Mouse (Mus musculus) regulatory T cell (primary cell): ENCODE results near the gene Atg2b.

Source experiments
- in situ Hi-C: fragments of 300-600 bp; cut with MboI, MseI; formaldehyde crosslinking; loops from one replicate; pipeline ENCODE4 v1.15.1; 2025; ENCODE audit warnings: high pct_unique_total_duplicates

The Atg2b gene

DNA sequence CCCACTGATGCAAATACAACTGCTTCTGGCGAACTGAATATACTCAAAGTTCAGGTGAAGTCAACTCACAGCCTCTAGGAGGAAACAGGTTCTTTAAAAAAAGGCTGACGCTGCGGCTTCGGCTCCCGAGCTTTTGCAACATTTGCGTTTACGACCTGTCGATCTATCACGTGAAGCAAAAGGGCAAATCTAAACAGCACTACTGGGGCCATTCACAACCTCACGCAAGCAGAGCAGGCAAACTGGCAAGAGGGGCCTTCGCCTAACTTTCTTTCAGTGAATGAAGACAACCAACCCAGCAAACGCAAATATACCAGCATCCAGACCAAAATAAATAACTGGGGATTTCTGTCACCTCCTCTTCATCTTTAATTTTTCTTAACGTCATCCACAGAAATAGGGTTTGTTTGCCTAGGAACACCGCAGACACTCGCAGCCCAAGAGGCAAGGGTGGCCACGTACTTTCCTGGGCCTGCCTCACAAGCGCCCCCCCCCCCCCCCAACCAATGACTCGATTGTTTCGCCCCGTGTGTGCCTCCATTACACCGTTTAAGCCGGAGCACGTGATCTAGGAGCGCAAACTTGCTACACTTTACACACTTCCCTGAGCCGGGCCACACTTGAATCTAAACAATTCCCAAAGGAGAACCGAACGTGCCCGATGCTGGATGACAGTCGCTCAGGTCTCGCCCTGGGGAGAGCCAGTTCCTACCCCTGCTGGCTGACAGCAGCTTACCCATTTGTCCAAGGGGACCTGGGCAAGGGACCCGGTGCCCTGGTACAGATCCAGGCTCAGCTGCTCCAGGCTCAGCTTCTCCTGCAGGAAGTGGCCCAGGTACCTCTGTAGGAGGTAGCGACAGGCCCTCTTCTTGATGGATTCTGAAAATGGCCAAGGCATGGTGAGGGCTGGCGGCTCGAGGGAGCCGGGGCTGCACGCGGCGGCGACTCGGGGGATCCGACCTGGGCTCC lies 794 bp downstream of the Atg2b start, which contains the start of gene Gskip:
Gene Gskip (plus strand): TSS at position 897 of the 969 bp plus-strand sequence.
- in situ Hi-C loops: loop anchor here (10.0 kb wide), 1 partner anchor 111 kb away; no protein-coding TSS in a partner anchor

DNA sequence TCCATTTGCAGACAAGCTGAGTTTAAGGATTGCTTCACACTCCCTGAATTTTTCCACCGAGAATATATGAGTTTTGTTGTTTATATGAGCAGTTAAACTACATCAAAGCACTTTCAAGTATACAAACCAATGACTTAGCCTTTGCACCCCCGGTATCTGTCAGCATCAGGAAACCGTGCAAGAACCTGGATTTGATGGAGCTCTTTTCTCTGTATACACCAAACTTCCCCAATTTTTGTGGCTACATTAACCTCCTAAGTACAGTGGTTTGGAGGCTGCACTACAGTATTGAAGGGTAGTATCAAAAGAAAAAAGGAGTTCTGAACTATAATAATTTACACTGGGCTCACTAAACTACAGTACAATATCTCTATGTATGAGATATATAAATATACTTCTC lies 6.2 kb downstream of the Atg2b start:
- in situ Hi-C loops: no loop called here

DNA sequence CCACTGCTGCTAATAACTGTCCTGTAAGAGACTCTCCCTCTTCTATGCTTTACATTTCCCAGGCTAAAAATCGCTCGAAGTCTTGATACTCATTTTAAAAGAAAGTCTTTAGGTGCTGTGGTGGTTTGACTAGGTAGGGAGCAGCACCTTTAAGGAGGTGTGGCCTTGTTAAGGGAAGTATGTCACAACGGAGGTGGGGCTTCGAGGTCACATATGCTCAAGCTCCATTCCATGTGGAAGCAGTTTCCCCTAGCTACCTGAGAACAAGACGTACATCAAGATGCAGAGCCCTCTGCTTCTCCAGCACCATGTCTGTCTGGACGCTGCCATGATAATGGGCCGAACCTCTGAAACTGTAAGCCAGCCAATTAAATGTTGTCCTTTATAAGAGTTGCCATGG lies 6.8 kb downstream of the Atg2b start:
- in situ Hi-C loops: no loop called here

DNA sequence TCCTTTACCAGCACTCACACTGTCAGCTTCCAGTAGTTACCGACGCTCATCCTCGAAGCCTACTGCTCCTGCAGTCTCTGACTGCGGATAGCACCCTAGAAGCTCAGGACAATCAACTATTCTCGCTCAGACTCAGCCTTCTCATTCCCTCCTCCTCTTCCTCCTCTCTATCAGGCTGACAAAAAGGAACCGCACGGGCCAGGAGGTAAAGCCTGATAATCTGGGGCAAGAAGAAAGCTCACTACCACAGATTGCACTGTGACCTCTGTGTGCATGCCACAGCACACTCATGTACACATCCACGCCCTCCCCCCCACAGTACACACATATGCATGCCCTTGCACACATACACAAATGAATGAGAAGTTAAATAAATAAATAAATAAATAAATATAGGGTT lies 8.7 kb downstream of the Atg2b start:
- in situ Hi-C loops: no loop called here

DNA sequence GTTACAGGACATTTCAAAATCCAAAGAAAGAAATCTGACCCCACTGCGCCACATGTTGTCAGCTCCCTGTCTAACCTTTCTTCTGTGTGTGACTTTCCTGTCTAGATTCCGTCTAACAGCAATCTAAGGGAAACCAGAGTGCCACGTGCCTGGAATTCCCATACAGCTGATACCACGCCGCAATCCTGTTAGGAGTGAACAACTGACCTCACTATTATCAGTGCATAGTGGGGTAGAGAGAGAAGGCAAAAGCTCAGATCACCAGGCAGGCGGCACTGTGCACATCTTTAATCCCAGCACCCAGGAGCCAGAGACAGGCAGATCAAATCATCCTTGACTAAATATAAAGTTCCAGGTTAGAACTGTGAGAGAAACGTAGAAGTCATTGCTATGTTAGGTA lies 29.2 kb downstream of the Atg2b start:
- in situ Hi-C loops: no loop called here

DNA sequence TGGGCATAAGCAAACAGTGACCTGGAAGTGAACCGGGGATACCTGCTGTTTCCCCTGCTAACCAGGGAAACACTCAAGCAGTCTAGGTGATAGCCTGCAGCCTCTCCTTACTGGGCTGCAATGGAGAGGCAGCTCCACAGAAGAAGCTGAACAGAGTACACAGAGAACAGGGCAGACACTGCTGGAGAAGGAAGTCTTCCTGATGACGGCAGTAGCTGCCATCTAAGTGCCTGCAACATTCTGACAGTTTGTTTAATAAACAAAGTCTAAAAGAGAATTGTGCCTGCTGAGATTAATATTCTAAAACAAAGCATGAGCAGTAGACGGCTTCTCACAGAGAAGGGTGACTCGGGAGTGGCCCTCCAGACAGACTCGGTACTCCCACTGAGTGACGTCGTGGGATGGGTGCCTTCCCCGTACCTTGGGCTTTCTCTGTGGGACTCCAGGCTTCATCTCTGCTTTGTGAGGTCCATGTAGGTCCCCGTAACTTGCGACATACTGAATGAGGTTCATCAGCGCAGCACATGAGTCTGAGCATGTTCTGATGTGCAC lies 42.2 kb downstream of the Atg2b start:
- in situ Hi-C loops: loop anchor here (25.0 kb wide), 1 partner anchor 931 kb away; no protein-coding TSS in a partner anchor

DNA sequence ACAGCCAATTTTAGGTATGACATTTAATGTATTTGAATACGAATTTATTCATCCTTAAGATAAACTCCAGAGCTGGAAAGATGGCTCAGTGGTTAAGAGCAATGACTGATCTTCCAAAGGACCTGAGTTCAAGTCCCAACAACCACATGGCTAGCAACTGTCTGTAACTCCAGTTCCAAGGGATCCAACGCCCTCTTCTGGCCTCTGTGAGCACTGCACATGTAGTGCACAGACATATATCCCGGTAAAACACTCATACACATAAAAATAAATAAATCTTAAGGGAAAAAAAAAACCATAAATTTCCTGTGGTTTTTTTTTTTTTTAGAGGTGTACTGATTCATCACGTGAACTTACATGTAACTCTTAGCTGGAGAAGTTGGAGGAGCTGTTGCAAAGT lies 47.5 kb downstream of the Atg2b start:
- in situ Hi-C loops: loop anchor here (25.0 kb wide), 1 partner anchor 925 kb away; no protein-coding TSS in a partner anchor

DNA sequence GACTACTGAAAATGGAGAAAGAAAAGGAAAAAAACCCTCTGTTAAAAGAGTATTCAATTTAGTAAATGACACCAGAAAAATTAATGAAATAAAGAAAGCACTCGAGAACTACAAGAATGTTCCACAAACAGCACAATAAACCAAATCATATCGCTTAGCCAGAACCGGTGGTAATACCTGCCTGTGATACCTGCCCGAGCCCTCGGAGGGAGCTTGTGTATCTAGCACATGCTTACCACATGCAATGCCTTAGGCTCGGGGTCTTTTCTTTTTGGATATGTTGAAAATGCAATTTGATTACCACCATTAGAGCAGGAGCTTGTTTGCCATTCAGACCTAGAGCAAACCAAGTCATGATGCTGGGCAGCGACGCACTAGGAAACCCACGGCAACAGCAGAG lies 48.5 kb downstream of the Atg2b start:
- in situ Hi-C loops: loop anchor here (25.0 kb wide), 1 partner anchor 924 kb away; no protein-coding TSS in a partner anchor

DNA sequence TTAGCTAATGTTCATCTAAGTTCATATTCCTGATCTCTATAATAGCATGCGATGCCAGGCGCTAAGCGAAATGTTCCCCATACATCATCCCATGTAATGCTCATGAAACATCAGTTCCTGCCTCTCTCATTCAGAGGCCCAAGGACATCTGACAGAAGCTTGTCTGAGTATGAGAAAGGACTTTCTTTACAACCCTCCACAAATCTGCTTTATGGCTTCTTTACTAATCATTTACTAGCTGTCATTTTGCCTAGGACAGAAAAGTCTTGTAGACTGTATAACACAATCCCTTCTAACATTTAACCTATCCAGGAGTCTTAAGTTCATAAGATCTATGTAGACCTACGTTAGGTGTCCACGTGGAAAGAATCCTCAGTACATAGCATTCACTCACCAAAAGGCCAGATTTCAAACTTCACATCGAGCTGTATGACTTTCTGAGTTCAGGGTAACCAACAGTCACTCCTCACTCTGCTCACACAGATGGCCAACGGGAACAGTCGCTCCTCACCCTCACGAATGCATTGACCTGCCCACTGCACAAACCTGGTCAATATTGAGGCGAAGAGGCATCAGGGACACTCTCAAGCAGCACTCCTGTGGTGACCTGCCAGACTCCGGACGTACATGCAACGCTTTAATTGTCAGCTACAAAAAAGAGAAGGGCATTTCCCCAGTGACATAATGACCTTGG lies 50.5 kb downstream of the Atg2b start:
- in situ Hi-C loops: loop anchor here (25.0 kb wide), 1 partner anchor 922 kb away; no protein-coding TSS in a partner anchor

DNA sequence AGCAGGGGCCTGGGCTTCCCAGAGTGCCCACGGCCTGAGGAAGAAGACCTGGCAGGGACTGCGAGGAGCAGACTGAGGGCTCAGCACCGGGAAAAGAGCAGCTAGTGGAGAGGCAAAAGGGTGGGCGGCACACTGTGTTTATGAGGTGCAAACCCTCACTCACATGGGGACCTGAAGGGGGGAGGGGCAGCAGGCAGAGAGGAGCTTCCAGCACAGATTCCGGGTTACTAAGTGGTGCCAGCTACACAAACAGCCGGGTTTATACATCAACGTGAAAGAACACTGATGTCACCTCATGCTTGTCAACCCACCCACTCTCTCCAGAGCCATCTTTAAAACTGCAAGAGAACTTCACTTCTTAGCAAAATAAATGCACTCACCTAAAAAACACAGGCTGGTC lies 59.2 kb downstream of the Atg2b start:
- in situ Hi-C loops: loop anchor here (25.0 kb wide), 1 partner anchor 913 kb away; no protein-coding TSS in a partner anchor

DNA sequence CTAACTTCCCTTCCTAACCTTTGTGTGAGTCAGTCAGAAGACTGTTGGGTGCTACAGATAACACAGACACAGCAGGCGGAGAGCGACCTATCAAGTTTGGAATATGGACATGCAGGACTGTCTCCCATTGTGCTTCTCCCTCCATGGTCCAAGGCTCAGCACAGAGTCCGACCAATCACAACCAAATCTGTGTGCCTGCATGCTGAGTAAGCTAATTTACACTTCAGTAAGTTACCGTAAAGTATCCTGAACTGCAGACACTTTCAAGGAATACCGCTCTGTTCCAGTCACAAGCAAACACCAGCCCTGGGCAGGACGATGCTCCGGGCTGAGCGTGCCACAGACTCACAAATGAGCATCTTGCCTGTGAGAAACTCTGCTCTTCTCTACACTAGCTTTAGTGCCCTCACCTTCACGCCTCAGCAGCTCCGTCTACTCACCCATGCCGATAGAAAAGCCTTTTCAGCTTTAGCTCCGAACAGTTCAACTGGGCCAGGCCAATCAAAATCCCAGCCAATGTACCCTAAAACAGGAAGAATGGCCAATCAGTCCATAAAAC lies 62.0 kb downstream of the Atg2b start:
- in situ Hi-C loops: no loop called here

DNA sequence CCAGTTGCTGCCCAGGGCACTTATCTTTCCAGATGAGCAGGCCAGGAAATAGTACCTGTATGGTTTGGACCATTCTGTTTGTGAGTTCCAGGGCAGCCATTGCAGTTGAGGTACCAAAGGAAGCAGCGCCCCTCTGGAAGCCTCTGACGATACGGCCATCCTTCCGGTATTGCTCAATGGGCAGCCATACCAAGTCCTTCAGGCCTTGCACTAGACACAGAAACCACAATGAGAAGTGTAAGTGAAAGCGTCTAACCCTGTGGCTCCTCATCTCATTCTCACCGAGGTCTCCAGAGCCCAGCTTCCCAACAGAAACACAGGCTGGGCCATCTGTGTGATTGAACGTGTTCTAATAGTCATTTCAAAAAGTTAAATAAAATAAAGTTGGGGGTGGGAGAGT lies 63.0 kb downstream of the Atg2b start:
- in situ Hi-C loops: no loop called here

DNA sequence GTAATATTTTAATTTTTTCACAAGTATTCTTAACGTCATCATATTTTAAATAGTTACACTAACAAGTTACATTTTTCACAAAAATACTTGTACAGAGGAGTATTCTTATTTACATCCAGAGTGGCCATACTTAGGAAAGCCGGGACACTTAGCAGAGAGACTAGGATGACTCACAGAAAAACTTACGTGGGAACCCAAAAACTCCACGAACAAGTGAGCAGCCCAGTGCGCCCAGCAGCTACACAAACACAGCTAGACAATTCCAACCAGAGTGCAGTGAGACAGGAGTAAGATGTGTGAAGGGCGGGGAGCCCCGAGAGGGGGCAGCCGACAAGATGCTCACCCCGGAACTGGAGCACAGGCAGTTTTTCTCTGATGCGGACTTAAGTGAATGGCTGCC lies 71.5 kb downstream of the Atg2b start:
- in situ Hi-C loops: no loop called here

DNA sequence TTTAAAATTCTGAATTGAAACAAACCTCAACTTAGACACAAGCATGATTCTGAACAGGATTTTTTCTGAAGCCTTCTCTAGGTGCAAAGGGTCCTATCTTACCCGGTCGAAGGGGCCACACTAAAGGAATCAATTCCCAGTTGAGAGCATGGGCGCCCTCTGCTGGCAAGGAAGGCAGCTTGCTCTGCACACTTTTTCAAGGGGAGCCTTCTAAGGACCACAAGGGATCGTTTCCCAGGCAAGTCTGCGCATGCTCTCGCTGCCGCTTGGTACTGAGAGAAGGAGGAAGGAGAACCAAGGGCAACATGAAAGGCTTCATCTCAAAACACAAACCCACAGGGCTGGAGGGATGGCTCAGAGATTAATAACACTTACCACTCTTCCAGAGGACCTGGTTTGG lies 73.3 kb downstream of the Atg2b start:
- in situ Hi-C loops: no loop called here

DNA sequence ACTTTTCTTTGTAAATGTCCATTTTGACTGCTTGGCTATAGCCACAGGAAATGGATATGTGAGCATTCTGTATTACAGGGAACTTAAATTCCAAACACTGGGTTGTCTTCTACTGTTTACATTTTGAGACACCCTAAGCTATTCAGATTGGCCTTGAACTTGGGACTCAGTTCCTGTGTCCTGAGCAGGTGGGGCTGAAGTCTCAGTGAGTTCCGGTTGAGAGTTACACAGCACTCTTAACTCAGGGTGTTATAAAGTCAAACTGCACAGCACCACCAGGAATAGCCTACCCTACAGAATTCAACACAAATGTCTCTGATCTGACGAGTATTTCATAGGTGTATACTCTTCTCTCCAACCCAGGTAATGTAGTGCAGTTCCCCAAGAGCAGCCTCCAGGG lies 74.0 kb downstream of the Atg2b start:
- in situ Hi-C loops: no loop called here

DNA sequence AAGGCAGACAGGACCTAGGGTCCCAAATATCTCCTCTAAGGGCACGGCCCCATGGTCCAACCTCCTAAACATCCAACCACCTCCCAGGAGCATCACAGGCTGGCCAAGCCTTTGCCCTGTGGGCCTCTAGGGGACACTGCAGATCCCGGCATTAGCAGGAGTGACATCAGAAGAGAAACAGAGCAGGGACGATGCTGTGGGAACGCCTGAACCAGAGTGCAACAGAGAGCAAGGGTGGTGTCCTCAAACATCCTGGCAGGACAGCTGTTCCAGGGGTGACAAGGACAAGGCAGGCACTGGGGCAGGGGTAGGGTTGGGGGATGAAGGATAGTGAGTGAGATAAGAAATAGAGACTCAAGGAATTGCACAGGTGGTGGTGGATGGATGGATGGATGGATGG lies 78.1 kb downstream of the Atg2b start:
- in situ Hi-C loops: no loop called here

DNA sequence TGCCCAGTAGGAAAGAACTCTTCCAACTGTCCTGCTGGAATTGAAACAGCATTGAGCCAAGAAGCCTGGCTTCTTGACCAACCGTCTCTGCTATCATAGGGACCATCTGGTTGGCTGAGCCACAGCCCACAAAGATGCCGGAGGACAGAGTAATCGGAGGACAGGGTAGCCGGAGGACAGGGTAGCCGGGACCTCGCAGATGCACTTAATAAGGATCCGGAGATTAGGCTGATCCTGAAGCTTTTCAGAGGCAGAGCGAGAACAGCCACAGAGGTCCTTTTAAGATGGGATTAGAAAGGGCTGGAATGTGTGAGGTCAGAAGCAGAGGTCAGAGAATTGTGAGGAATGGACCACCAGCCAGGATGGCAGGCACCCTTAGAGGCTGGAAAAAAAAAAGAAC lies 79.8 kb downstream of the Atg2b start:
- in situ Hi-C loops: no loop called here

DNA sequence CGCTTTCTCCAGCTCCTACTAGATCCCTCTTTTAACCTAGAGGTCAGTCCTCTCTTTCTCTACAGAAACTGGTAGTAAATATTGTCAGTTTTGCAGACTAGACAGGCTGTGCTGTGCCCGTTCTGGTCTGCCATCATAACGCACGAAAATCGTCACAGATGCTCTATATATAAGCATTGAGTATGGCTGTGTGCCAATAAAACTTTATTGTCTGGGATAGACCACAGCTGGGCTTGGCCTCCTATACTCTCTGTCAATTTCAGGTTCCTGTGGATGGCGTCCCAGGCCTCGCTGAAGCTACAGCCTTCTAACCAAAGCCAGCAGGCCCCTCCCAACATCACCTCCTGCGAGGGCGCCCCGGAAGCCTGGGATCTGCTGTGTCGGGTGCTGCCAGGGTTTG lies 81.1 kb downstream of the Atg2b start:
- in situ Hi-C loops: no loop called here

DNA sequence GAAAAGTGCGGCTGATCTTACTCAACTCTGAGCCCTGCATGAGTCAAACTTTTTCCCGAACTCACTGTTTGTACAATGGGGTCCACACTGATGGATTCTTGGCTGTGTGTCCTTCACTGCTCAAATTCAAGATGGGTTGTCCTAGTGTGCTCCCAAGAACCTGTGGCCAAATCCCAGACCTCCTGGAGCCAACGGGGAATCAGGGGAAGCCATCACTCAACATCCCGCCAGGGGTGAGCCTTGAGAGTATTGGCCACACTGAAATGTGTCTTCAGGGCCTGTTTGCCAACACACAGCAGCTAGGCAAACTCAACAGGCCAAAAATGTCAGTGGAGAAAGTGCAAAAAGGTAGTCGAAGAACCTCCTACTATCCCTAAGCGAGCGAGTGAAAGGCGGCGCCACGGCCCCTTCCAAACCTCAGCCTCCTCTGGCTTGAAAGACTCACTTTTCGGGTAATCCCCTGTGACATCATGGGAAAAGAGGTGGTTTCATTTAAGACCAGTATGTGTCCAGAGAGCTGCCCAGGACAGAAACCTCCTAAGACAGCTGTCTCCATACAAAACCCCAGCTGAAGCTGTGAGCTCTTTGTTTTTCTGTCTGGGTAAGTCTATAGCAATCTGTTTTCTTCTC lies 82.3 kb downstream of the Atg2b start, which contains the start of gene Bdkrb1:
Gene Bdkrb1 (plus strand): TSS at position 505 of the 630 bp plus-strand sequence.
- in situ Hi-C loops: no loop called here

DNA sequence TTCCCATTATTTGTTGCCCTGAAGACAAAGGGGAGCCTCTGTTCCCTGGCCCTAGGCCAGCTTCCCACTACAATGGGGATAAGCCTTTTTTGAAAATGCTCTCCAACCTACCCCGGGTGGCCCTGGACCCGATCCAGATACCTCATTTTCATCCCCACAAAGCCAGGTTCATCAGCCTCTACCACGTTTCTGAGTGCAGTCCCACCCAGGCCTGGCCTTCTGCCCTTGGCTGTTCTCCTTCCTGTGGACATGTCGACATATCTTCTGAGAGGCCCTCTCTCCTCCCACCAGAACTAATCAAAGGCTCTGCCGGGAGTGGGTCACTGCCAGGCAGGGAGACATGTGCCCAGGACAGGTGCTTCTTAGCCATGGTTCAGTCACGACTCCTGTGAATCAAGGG lies 83.4 kb downstream of the Atg2b start:
- in situ Hi-C loops: no loop called here

DNA sequence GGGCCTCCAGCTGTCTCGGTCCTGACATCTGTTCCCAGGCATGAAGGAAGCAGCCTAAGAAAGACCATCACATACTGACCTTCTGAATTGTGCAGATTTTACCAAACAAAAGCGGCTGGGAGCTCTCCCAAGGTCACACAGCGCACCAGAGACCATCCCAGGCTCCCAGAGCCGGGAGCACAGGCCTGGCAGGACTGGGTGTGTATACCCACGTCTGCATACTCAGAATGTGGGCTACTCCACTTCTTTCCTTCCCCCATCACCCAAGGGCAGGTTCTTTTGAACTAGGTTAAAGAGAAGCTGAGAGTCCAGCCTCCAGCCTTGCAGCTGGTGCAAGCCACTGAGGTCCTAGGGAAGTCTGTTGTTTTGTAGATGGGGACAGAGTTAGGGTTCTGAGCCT lies 85.9 kb downstream of the Atg2b start:
- in situ Hi-C loops: no loop called here
